Mouse (Mus musculus): Measurements from ENCODE around the gene Tmem107. TPM values are rescaled to one million over a fixed set of nuclear protein-coding genes. Genes with fewer than 3 reads are reported as not detected.
A peak's percentile ranks its signal among the peaks of the same experiment; 100 is the strongest.

Gene Tmem107
- total RNA-seq, 2 experiments from 2014 or later = 5.8 to 7.8 TPM

- intact Hi-C loops (cut with DNase I) = loop anchor here (2.0 to 5.0 kb wide), 2 partner anchors 16 to 174 kb away; partner anchors contain the start of gene Vamp2
- peak; percentile 90 to 91 for DNase-seq
Observed at GRCm38 (mm10) chr11:69073065-69073888, 2.7 kb downstream of the Tmem107 start.

GRCm38 (mm10) chr11:69073951-69074775, 3.6 kb downstream of the Tmem107 start:
- peak; percentile 11 to 24 for DNase-seq

GRCm38 (mm10) chr11:69074776-69075069, 4.1 kb downstream of the Tmem107 start:
- DNase-seq = no peak
- intact Hi-C loops (cut with DNase I) = loop anchor here (5.0 kb wide), 1 partner anchor 173 kb away; no protein-coding TSS in a partner anchor

More at GRCm38 (mm10) chr11:69073951-69074775, 3.6 kb downstream of the Tmem107 start:
- intact Hi-C loops (cut with DNase I) = loop anchor here (2.0 to 5.0 kb wide), 2 partner anchors 15 to 173 kb away; partner anchors contain the start of gene Vamp2

DNA sequence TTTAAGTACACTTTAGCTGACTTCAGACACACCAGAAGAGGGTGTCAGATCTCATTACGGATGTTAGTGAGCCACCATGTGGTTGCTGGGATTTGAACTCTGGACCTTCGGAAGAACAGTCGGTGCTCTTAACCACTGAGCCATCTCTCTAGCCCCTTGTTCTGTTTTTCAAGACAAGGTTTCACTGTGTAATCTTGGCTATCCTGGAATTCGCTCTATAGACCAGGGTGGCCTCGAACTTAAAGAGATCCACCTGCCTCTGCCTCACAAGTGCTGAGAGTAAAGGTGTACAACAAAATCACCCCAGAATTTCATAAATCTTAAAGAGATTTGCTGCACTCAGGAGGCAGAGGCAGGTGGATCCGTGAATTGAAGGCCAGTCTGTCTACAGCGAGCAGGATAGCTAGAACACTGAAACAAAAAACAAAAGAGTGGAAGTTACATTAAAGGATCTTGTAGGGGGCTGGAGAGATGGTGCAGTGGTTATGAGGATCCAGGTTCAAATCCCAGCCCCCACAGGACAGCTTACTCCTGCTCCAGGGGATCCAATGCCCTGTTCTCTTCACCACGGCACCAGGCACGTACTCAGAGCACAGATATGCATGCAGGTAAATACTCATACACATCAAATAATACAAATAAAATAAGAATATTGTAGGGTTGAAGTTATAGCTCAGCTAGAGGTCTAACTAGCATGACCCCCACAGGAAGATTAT, 5.3 kb downstream of the Tmem107 start:
- no peak for DNase-seq
- intact Hi-C loops (cut with DNase I) = no loop called here

GRCm38 (mm10) chr11:69076572-69076971, 6.0 kb downstream of the Tmem107 start:
- DNase-seq = peak; percentile 32 to 44
- intact Hi-C loops (cut with DNase I) = no loop called here

DNA sequence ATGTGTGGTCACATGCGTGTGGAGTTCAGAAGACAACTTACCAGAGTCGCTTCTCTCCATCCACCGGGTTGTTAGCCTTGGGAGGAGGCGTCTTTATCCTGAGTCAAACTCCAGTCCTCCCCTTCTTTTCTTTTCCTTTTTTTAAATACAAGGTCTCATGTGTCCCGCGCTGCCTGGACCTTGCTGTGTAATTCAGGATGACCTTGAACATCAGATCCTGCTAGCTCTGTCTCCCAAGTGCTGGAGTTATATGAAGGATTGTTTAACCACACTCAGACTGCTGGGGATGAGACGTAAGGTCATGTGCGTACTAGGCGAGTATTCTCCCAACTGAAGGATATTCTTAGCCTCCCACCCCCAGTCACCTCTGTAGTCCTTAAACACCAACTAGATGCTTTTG, 6.7 kb downstream of the Tmem107 start:
- intact Hi-C loops (cut with DNase I) = no loop called here

GRCm38 (mm10) chr11:69078041-69078440, 7.4 kb downstream of the Tmem107 start:
- DNase-seq = no peak
- intact Hi-C loops (cut with DNase I) = no loop called here

More for the DNA sequence above, 6.7 kb downstream of the Tmem107 start:
- DNase-seq = no peak

- DNase-seq = peak; percentile 35 to 39
- intact Hi-C loops (cut with DNase I) = no loop called here
Observed at GRCm38 (mm10) chr11:69078805-69079438, 8.3 kb downstream of the Tmem107 start.

GRCm38 (mm10) chr11:69080102-69080854, 9.7 kb downstream of the Tmem107 start:
- intact Hi-C loops (cut with DNase I) = no loop called here
- no peak for DNase-seq

DNA sequence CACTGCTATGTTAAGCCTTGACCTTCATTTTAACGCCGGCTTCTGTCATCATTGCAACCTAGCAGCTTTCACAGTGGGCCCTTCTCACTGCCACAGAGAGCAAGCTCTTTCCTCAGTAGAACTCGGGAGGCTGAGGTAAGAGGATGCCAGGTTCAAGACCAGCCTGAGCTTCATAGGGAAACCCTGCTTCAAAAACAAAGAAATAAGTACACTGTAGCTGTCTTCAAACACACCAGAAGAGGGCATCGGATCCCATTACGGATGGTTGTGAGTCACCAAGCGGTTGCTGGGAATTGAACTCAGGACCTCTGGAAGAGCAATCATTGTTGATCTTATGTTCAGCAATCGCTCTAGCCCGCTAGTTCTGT, 10.2 kb downstream of the Tmem107 start:
- intact Hi-C loops (cut with DNase I) = no loop called here

DNA sequence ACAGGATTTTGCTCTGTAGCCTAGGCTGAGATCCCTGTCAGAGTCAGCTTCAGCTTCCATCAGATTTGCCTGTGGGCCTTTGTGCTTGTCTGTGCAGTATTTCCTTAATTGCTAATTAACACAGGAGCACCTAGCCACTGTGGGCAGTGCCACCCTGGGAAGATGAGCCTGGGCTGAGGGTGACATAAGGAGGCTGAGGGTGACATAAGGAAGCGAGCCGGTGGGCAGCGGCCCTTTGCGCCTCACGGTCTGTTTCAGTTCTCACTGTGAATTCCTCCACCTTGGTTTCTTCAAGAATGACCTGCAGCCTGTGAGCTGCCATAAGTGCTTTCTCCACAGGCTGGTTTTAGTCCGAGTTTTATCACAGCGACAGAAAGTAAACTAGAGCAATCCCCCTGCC, 11.0 kb downstream of the Tmem107 start:
- intact Hi-C loops (cut with DNase I) = no loop called here
- DNase-seq = no peak

More for the DNA sequence above, 10.2 kb downstream of the Tmem107 start:
- DNase-seq = no peak

GRCm38 (mm10) chr11:69085608-69086007, 15.0 kb downstream of the Tmem107 start:
- no peak for DNase-seq
- intact Hi-C loops (cut with DNase I) = no loop called here

GRCm38 (mm10) chr11:69086390-69086789, 15.8 kb downstream of the Tmem107 start:
- intact Hi-C loops (cut with DNase I) = no loop called here
- peak in 1 of 2 experiments; percentile 37 for DNase-seq

DNA sequence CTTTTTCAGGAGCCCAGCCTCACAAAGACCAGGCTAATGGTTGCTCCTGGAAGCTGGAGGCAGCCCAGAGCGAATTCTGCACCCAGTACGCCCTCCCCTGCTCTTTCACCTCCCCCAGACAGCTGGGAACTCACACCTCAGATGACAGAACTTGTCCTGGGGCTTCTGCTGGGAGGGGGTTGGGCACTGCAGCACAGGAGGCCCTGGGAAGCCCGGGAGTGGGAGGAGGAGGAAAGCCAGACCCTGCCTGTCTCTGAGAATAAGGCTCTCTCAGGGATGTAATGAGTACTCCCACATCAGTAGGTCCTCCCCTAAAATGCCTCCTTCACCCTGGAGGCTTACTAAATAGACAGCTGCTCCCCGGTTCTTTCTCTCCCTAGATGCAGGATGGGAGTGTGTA, 16.5 kb downstream of the Tmem107 start:
- intact Hi-C loops (cut with DNase I) = no loop called here
- DNase-seq = peak in 1 of 2 experiments; percentile 56

DNA sequence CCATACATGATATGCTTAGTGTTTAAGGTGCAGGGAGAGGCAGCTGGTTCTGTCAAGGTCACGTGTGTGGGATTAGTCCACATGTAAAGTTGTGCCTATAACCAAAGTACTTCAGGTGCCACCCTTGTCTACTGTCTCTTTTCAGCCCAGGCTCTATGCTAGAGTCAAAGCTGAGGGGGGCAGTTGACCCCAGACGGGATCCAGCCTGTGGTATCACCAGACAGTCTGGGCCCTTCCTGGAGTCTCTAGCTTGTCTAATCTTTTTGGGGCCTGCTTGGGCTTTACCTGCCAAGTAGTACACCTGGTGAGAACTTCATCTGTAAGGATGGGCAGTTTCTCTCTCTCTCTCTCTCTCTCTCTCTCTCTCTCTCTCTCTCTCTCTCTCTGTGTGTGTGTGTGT, 17.0 kb downstream of the Tmem107 start:
- peak in 1 of 2 experiments; percentile 9 for DNase-seq
- intact Hi-C loops (cut with DNase I) = no loop called here

DNA sequence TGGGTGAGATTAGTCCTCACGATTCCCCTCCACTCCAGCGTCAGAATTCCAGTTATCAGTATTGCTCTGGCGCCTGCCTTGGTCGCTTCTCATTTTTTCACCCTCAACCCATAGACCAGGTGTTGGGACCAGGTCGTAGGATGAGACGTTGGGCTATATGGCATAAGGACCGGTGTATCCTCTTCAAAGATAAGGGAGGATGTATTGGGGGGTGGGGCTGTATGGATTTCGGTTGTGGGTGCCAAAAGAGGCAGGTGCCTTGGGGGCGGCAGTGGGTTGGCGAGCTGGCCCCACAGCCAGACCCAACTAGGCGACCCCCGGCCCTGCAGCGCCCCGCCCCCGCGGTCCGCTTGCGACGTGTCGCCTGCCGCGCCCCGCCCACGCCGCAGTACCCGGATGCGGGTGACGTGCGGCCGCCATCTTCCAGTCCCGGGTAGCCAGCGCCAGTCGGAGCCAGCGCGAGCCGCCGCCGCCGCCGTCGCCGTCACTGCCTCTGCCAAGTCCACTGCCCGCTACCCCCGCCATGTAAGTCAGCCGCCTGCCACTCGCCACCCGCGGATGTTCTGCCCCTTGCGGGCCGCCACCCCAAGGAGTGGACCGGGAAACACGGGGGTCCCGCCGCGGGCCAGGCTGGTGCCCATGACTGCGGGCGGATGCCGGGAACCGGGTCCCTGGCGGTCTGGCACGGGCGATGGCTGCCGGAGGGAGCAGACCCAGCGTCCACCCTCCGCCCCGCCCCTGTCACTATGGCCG, 17.7 kb downstream of the Tmem107 start, which contains the start of gene Vamp2:
Gene Vamp2 (plus strand): TSS at position 388 of the 753 bp plus-strand sequence.
- DNase-seq = peak; percentile 93 to 95
- intact Hi-C loops (cut with DNase I) = loop anchor here (2.0 kb wide), 2 partner anchors 15 to 35 kb away; partner anchors contain the start of gene 9130213A22Rik

DNA sequence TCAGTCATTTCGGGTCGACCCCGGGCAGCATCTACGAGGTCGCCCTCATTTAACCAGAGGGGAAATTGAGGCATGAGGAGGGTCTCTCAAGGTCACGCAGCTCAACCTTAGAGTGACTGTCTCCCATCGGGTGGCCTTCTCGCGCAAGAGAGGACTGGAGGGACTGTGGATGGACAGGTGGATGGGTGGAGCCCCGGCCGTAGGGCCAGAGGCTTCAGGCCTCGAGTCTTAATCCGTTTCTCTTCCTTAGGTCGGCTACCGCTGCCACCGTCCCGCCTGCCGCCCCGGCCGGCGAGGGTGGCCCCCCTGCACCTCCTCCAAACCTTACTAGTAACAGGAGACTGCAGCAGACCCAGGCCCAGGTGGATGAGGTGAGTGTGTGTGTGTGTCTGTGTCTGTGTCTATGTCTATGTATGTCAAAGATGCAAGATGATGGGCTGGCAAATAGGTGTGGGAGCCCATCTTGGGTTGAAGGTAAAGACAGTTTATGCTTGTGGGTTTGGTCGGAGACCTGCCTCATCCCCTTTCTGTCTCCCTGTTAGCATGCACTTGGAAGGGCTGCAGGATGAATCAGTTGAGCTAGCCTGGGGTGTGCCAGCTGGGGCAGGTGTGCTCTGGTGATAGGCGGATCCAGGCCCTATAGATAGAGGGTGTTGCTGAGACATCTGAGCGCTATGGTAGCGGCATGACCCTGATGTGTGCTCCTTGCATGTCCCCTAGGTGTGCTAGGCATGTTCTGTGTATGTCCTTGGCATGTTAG, 18.4 kb downstream of the Tmem107 start:
- DNase-seq = peak in 1 of 2 experiments; percentile 30
- intact Hi-C loops (cut with DNase I) = loop anchor here (2.0 kb wide), 2 partner anchors 16 to 34 kb away; partner anchors contain the start of gene 9130213A22Rik

Measured in heart, postnatal 10 days (tissue).